Mouse (Mus musculus) induced T-regulatory cell, adult 2 months (primary cell): ENCODE measurements around the gene Sgpp1.
A peak's percentile ranks its signal among the peaks of the same experiment; 100 is the strongest.
"Not testable (repeated sequence)": the region's sequence is repeated elsewhere in the genome, so short reads cannot be mapped to it uniquely, and the experiment has no call there.

Experiments used
- DNase-seq: peaks from one replicate; pipeline ENCODE4 v3.0.0-alpha.2; 2012; ENCODE audit warnings: low read depth

Gene Sgpp1

GRCm38 (mm10) chr12:75689003-75689402, 46.5 kb downstream of the Sgpp1 start:
- no peak for DNase-seq

DNA sequence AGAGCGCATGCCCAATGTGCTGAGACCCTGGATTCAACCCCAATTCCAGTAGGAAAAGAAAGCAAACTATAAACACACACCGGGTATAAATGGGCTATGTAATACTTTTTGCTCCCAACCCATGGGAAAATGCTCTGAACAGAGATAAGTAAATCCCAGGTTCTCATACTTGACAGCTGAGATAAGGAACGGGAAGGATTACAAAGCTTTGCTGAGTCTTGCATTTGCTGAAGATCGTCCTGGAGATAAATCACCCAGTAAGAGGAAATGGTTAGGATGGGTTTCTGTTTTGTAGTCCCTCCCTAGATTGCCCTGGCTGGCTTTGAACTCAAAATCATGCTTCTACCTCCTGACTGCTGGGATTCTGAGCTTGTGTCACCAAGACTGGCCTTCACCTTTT, 48.2 kb downstream of the Sgpp1 start:
- no peak for DNase-seq

DNA sequence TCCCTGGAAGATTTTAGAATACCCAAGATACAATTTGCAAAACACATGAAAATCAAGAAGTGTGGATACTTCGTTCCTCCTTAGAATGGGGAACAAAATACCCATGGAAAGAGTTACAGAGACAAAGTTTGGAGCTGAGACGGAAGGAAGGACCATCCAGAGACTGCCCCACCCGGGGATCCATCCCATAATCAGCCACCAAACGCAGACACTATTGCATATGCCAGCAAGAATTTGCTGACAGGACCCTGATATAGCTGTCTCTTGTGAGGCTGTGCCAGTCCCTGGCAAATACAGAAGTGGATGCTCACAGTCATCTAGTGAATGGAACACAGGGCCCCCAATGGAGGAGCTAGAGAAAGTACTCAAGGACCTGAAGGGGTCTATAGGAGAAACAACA, 51.5 kb downstream of the Sgpp1 start:
- DNase-seq = not testable (repeated sequence)

GRCm38 (mm10) chr12:75683598-75683997, 51.9 kb downstream of the Sgpp1 start:
- no peak for DNase-seq

- no peak for DNase-seq
Observed at GRCm38 (mm10) chr12:75682842-75683241, 52.7 kb downstream of the Sgpp1 start.

DNA sequence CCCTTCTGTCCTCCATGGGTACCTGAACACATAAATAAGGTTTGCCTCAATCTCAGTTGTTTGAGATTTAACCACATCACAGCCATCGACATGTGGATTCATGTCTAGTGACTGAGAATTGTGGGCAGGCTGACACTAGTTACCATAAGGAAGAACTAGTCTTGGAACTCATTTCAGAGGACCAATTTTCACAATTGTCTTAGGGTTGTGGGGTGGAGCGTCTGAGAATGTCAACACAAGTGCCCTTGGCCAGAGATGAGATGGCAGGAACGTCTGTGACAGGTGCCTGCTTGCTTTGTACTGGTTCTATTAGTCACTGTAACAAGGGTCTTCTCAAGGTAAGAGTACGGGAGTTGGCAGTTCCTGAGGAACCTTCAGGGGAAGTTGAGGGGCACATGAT, 54.4 kb downstream of the Sgpp1 start:
- no peak for DNase-seq

GRCm38 (mm10) chr12:75678393-75678792, 57.1 kb downstream of the Sgpp1 start:
- DNase-seq = no peak

DNA sequence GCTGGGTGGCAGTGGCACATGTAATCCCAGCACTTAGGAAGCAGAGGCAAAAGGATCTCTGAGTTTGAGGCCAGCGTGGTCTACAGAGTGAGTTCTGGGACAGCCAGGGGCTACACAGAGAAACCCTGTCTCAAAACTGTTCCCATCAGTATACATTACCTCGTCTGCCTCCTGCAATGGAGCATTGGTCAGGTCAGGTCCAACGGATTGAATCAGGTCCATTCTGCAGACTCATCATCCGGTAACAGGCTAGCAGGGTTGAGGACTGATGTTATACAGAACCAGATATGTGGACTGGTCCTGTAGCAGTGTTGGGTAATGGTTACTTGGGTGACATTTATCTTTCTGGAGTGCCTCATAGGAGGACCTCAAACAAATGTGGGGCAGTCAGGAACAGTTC, 62.9 kb downstream of the Sgpp1 start:
- DNase-seq = no peak

- DNase-seq = peak; percentile 45
Observed at GRCm38 (mm10) chr12:75671759-75672315, 63.7 kb downstream of the Sgpp1 start.

DNA sequence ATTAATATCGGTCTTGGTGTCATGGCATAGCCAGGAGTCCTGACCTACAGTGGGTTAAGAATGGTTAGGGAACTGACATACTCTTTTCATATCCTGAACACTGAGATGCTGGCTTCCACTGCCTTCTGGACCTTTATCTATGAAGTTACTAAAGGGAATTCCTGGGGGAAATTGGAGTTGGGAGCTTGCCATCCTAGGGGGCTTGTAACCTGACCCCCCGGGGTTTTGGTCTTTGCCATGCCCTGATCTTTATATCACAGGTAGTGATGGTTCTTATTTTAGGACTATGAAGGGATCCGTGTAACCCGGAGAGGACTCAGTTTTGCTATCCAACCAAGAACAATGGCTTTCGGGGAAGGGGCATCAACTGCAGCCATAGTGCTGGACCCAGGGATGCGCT, 64.9 kb downstream of the Sgpp1 start:
- no peak for DNase-seq

DNA sequence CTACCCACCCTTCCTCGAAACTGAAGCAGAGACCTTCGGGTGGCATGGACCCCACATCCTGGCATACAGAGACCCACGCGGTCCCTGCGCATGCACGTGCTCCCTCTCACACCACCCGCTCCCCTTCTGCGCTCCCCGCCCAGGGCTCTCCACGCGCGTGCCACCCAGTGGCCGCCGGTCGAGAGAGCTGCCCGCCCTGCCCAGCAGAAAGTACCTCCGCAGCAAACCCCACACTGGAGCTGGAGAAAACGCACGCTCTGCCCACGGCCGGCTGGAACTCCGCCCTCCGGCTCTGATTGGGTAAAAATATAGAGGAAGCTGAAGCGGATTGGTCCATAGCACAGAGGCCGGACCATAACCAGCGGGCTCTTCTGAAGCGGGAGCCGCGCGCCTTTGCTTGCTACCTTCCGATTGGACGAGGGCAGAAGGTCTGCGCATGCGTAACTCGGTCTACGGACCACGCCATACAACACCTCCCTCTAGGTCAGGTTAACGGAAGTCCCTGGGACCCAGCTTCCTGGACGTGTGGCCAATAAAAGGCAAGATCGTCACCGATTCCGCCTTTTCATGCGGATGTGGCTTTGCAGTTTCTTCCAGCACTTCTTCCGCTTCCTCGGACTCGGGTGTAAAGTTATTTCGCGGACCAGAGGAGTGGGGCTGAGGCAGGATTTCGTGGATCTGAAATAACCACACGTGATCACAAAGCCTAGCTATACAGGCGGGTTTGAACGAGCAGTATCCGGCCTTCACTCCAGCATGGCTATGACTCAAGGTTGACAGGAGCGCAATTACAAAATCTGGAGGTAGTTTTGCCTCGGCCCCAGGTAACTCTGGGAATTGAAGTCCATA, 66.0 kb downstream of the Sgpp1 start, which contains the start of gene Wdr89:
TSS of gene Wdr89 (minus strand) at position 280 of the 849 bp plus-strand sequence.
- DNase-seq = peak; percentile 100

- DNase-seq = no peak
Observed at GRCm38 (mm10) chr12:75668916-75669257, 66.6 kb downstream of the Sgpp1 start.

DNA sequence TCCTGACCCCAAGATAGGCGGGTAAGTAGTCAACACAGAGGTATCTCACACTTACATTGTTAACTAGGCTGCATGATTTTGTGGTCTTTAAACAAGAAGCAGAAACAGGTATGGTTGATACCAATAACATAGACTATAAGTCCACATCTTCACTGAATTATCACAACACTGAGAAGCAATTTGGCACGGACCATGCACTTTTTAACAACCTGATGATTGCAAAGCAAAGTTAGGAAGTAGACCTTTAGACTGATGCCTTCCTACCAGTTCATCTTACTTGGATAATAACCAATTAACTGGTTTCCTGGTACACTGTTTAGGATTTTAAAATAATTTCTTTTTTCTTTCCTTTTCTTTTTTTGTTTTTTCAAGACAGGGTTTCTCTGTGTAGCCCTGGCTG, 67.3 kb downstream of the Sgpp1 start:
- DNase-seq = no peak

DNA sequence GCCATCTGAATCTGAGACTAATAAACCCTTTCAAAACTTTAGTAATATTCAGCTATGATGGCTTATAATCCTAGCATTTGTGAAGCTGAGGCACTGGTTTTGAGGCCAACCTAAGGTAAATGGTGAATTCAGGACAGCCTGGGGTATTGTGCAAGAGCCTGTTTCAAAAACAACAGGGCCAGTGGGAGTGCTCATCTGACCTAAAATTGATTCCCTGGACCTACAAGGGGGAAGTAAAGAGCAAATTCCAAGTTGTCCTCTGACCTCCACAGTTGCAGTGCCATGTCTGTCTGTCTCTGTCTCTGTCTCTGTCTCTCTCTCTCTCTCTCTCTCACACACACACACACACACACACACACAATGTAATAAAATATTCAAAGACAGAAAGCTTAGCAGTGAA, 68.6 kb downstream of the Sgpp1 start:
- no peak for DNase-seq

- no peak for DNase-seq
Observed at GRCm38 (mm10) chr12:75664516-75664810, 71.1 kb downstream of the Sgpp1 start.
